In genomic region chr10:59162185-59162897, GRCm38 (mm10) we compare ENCODE assay signal across 25 mouse cellular contexts. TPM values are rescaled to one million over a fixed set of nuclear protein-coding genes. Genes with fewer than 3 reads are reported as not detected.
DNase-seq lines count a peak whose midpoint lies in the region; ATAC-seq and TF ChIP-seq lines count a peak whose summit lies in the region.
"Had no signal": no experiment of that assay in that cellular context is flagged by ENCODE, and none has a peak within 500 bp of the region (broad histone marks: within the 10 kb centered on the region; RNA-seq: fewer than 3 reads in every experiment).

No protein-coding gene starts in this region.

- ATAC-seq in embryonic facial prominence, embryonic 11.5 days (replicated peaks; ENCODE audit: insufficient number of reproducible peaks, low FRiP score, low TSS enrichment, low read depth), result no peak
- peak; percentile 84 for ATAC-seq in liver, embryonic 14.5 days (ENCODE audit: insufficient read depth)
- ATAC-seq in frontal cortex, adult (ENCODE audit: low TSS enrichment), result no peak
- ATAC-seq: forebrain, embryonic 15.5 days; midbrain, embryonic 15.5 days had no signal

- H3K9me3 ChIP-seq in embryonic facial prominence, embryonic 11.5 days (replicated peaks; ENCODE audit: control insufficient read depth, low read length), result no peaks in the 10 kb centered on the region
- H3K9me3 ChIP-seq in embryonic facial prominence, embryonic 10.5 days, result no peaks in the 10 kb centered on the region
- H3K9me3 ChIP-seq in liver, embryonic 14.5 days (ENCODE audit: control insufficient read depth, low read length), result no peaks in the 10 kb centered on the region
- H3K9me3 ChIP-seq: embryonic facial prominence, embryonic 13.5 days; forebrain, embryonic 15.5 days; heart, embryonic 13.5 days; limb, embryonic 15.5 days; megakaryocyte, embryonic 14.5 days; midbrain, embryonic 15.5 days; neural tube, embryonic 15.5 days had no signal

- H3K4me1 ChIP-seq in embryonic facial prominence, embryonic 11.5 days (ENCODE audit: control insufficient read depth, insufficient read depth, low read length), result no peaks in the 10 kb centered on the region
- H3K4me1 ChIP-seq in embryonic facial prominence, embryonic 10.5 days, result no peaks in the 10 kb centered on the region
- peaks cover 13 to 16% of the 10 kb centered on the region in 2 experiments for H3K4me1 ChIP-seq in liver, embryonic 14.5 days (replicated peaks; ENCODE audit: control insufficient read depth in 2 of 2, insufficient read depth in 2 of 2, low read length in 1 of 2)
- H3K4me1 ChIP-seq in thymus, adult 2 months (replicated peaks; ENCODE audit: control insufficient read depth, insufficient read depth, low read length), result no peaks in the 10 kb centered on the region; the same call in 1 of the 2 replicates
- H3K4me1 ChIP-seq: forebrain, embryonic 15.5 days; limb, embryonic 15.5 days; midbrain, embryonic 15.5 days; neural tube, embryonic 15.5 days had no signal

- peak; percentile 76 for TF ChIP-seq EP300 in liver, embryonic 14.5 days (IDR thresholded peaks at IDR 0.05; ENCODE audit: low read depth)

- H3K9ac ChIP-seq in embryonic facial prominence, embryonic 11.5 days (replicated peaks; ENCODE audit: low read length), result no peak overlapping the region
- H3K9ac ChIP-seq in liver, embryonic 14.5 days (replicated peaks), result no peak overlapping the region
- H3K9ac ChIP-seq: embryonic facial prominence, embryonic 13.5 days; forebrain, embryonic 15.5 days; heart, embryonic 13.5 days; hindbrain, embryonic 14.5 days; limb, embryonic 15.5 days; midbrain, embryonic 15.5 days; neural tube, embryonic 15.5 days had no signal

- H3K4me2 ChIP-seq in embryonic facial prominence, embryonic 11.5 days (ENCODE audit: low read depth, low read length), result no peak overlapping the region
- H3K4me2 ChIP-seq in liver, embryonic 14.5 days (ENCODE audit: low read depth), result peak overlapping the region; percentile 3
- H3K4me2 ChIP-seq: embryonic facial prominence, embryonic 13.5 days; forebrain, embryonic 15.5 days; heart, embryonic 13.5 days; hindbrain, embryonic 14.5 days; limb, embryonic 15.5 days; midbrain, embryonic 15.5 days; neural tube, embryonic 15.5 days had no signal

- no peak overlapping the region for H3K27ac ChIP-seq in embryonic facial prominence, embryonic 11.5 days (replicated peaks; ENCODE audit: low read depth, low read length)
- no peak overlapping the region for H3K27ac ChIP-seq in embryonic facial prominence, embryonic 10.5 days (replicated peaks)
- H3K27ac ChIP-seq in liver, embryonic 14.5 days, result no peak overlapping the region; the same call in 1 of the 2 replicates
- no peak overlapping the region for H3K27ac ChIP-seq in thymus, adult 2 months (ENCODE audit: control insufficient read depth, insufficient read depth, low read length)
- H3K27ac ChIP-seq: embryonic facial prominence, embryonic 13.5 days; forebrain, embryonic 15.5 days; heart, embryonic 13.5 days; hindbrain, embryonic 14.5 days; limb, embryonic 15.5 days; midbrain, embryonic 15.5 days; neural tube, embryonic 15.5 days had no signal

- no peak for TF ChIP-seq CTCF in liver, embryonic 14.5 days (IDR thresholded peaks at IDR 0.05; ENCODE audit: low read depth)
- TF ChIP-seq CTCF in thymus, adult 2 months (IDR thresholded peaks at IDR 0.05; ENCODE audit: borderline replicate concordance, control insufficient read depth, extremely low read depth, insufficient read depth, low read length, poor library complexity), result no peak

- DNase-seq in embryonic facial prominence, embryonic 11.5 days (ENCODE audit: low spot score), result peak; percentile 45
- DNase-seq in embryonic facial prominence, embryonic 10.5 days (ENCODE audit: low spot score), result no peak
- DNase-seq in A20 (ENCODE audit: low read depth, low spot score), result peak; percentile 81
- DNase-seq in c-Kit-positive CD71-positive TER-119-negative erythroid progenitor cells, embryonic 14.5 days (ENCODE audit: low read depth), result peak; percentile 53
- peak; percentile 49 to 51 (median 50) for DNase-seq in liver, embryonic 14.5 days (ENCODE audit: low read depth in 3 of 3, low spot score in 3 of 3)
- DNase-seq in layer of hippocampus, adult 9-11 months, result no peak
- no peak for DNase-seq in thymus, adult 2 months
- DNase-seq: adrenal gland, adult 2 months; cerebellum, adult 11-12 months; cerebellum, postnatal 14 days; gastrocnemius, postnatal 25 days; kidney, adult 9 months; lung, postnatal 10 days; spleen, adult 18-20 months; thymus, adult 18-20 months had no signal

- no peaks in the 10 kb centered on the region; the same call in 1 of the 2 replicates for H3K36me3 ChIP-seq in embryonic facial prominence, embryonic 11.5 days (replicated peaks; ENCODE audit: control insufficient read depth, insufficient read depth, low read depth, low read length)
- H3K36me3 ChIP-seq in embryonic facial prominence, embryonic 10.5 days (replicated peaks), result peaks cover 7% of the 10 kb centered on the region; the same call in 1 of the 2 replicates
- H3K36me3 ChIP-seq in liver, embryonic 14.5 days (replicated peaks; ENCODE audit: control insufficient read depth, insufficient read depth, low read depth), result no peaks in the 10 kb centered on the region
- H3K36me3 ChIP-seq in thymus, adult 2 months (ENCODE audit: control insufficient read depth, insufficient read depth, low read length), result no peaks in the 10 kb centered on the region
- H3K36me3 ChIP-seq: midbrain, embryonic 15.5 days; neural tube, embryonic 15.5 days had no signal

- WGBS in embryonic facial prominence, embryonic 11.5 days, result 55% methylated on average over 4 of the region's 4 CpGs
- 65% methylated on average over 4 of the region's 4 CpGs for WGBS in embryonic facial prominence, embryonic 10.5 days
- WGBS in liver, embryonic 14.5 days (ENCODE audit: insufficient replicate concordance), result 13% methylated on average over 4 of the region's 4 CpGs
- 78% methylated on average over 4 of the region's 4 CpGs for WGBS in thymus, adult 2 months

- no peak for TF ChIP-seq POLR2A in thymus, adult 2 months (IDR thresholded peaks at IDR 0.05; ENCODE audit: control insufficient read depth, extremely low read depth, insufficient read depth, low read length, poor library complexity)

- H3K4me3 ChIP-seq in embryonic facial prominence, embryonic 11.5 days (ENCODE audit: low read depth, low read length), result no peak overlapping the region
- H3K4me3 ChIP-seq in embryonic facial prominence, embryonic 10.5 days, result no peak overlapping the region
- no peak overlapping the region for H3K4me3 ChIP-seq in liver, embryonic 14.5 days (ENCODE audit: insufficient read depth in 1 of 2, low read depth in 2 of 2, low read length in 2 of 2)
- no peak overlapping the region for H3K4me3 ChIP-seq in thymus, adult 2 months (ENCODE audit: control insufficient read depth, insufficient read depth, low read length)
- H3K4me3 ChIP-seq: embryonic facial prominence, embryonic 13.5 days; forebrain, embryonic 15.5 days; heart, embryonic 13.5 days; limb, embryonic 15.5 days; megakaryocyte, embryonic 14.5 days; midbrain, embryonic 15.5 days; neural tube, embryonic 15.5 days had no signal

- H3K27me3 ChIP-seq in embryonic facial prominence, embryonic 11.5 days (ENCODE audit: control insufficient read depth, insufficient read depth, low read length), result no peaks in the 10 kb centered on the region
- H3K27me3 ChIP-seq in embryonic facial prominence, embryonic 10.5 days (replicated peaks; ENCODE audit: low read depth, poor library complexity, severe bottlenecking), result no peaks in the 10 kb centered on the region
- no peaks in the 10 kb centered on the region for H3K27me3 ChIP-seq in liver, embryonic 14.5 days (ENCODE audit: control insufficient read depth, insufficient read depth, low read length)
- H3K27me3 ChIP-seq in thymus, adult 2 months (ENCODE audit: control insufficient read depth, insufficient read depth, low read length), result no peaks in the 10 kb centered on the region
- H3K27me3 ChIP-seq: CH12.LX; embryonic facial prominence, embryonic 13.5 days; forebrain, embryonic 15.5 days; heart, embryonic 13.5 days; limb, embryonic 15.5 days; midbrain, embryonic 15.5 days; neural tube, embryonic 15.5 days had no signal

RNA-seq across cellular contexts. Expression of gene Sept10, which starts 59.3 kb away (rescaled TPM):
- polyA plus RNA-seq in embryonic facial prominence, embryonic 11.5 days (2014; fragmentation: Nextera tagmentation; extraction: Ambion mirVana), result 49.4 and 50.5 TPM in 2 replicates
- polyA plus RNA-seq in embryonic facial prominence, embryonic 10.5 days (2016; fragmentation: Nextera tagmentation; extraction: Ambion mirVana), result 36.8 and 37.3 TPM in 2 replicates
- 5.2 and 8.1 TPM in 2 replicates for polyA plus RNA-seq in liver, embryonic 14.5 days (2012; rRNA removed)
- polyA plus RNA-seq in liver, embryonic 14.5 days (2014; fragmentation: Nextera tagmentation; extraction: Ambion mirVana), result 10.2 and 10.9 TPM in 2 replicates
- polyA plus RNA-seq in thymus, adult 2 months (2012; rRNA removed), result 1.7 and 3.1 TPM in 2 replicates

RNA-seq across cellular contexts. Expression of gene Sowahc, which starts 59.4 kb away (rescaled TPM):
- 11.1 and 11.5 TPM in 2 replicates for polyA plus RNA-seq in embryonic facial prominence, embryonic 11.5 days (2014; fragmentation: Nextera tagmentation; extraction: Ambion mirVana)
- polyA plus RNA-seq in embryonic facial prominence, embryonic 10.5 days (2016; fragmentation: Nextera tagmentation; extraction: Ambion mirVana), result 12.4 and 12.8 TPM in 2 replicates
- polyA plus RNA-seq in liver, embryonic 14.5 days (2012; rRNA removed), result 0.73 and 0.95 TPM in 2 replicates
- 1.1 and 1.4 TPM in 2 replicates for polyA plus RNA-seq in liver, embryonic 14.5 days (2014; fragmentation: Nextera tagmentation; extraction: Ambion mirVana)
- polyA plus RNA-seq in thymus, adult 2 months (2012; rRNA removed), result 2.4 and 2.6 TPM in 2 replicates

Comparison
In these comparisons a context has a peak if more than half of its experiments do, and no peak if none do; other contexts are left out.
1. DNase-seq: peak in embryonic facial prominence, embryonic 11.5 days (single experiment), A20 (single experiment), c-Kit-positive CD71-positive TER-119-negative erythroid progenitor cells, embryonic 14.5 days (single experiment) and liver, embryonic 14.5 days (3 of 3); none in embryonic facial prominence, embryonic 10.5 days (single experiment), layer of hippocampus, adult 9-11 months (single experiment) and thymus, adult 2 months (single experiment).